Mouse (Mus musculus) kidney, adult 2 months (tissue): ENCODE measurements at regions not wholly inside any gene's neighbourhood (a gene's known extent, or its start where the extent isn't known, plus 50 kb on each side); places are given as distances from the start of the nearest gene placed in this dataset.

Experiments
- DNase-seq: peaks from one replicate; pipeline ENCODE4 v3.0.0; 2021
- H3K27ac ChIP-seq: fragments of 200-500 bp; 2 replicates; pipeline ENCODE4 v1.5.1; 2012; ENCODE audit warnings: low read depth, low read length, control low read depth, inconsistent platforms; ENCODE audit not compliant: insufficient read depth
- H3K27me3 ChIP-seq: fragments of 200-500 bp; replicated peaks from 2 replicates; pipeline ENCODE4 v1.6.1; 2012; ENCODE audit warnings: mild to moderate bottlenecking, moderate library complexity, low read length, inconsistent platforms; ENCODE audit not compliant: control insufficient read depth, insufficient read depth
- H3K36me3 ChIP-seq: fragments of 200-500 bp; 2 replicates; pipeline ENCODE4 v1.6.1; 2012; ENCODE audit warnings: mild to moderate bottlenecking, moderate library complexity, low read length, inconsistent platforms; ENCODE audit not compliant: control insufficient read depth, insufficient read depth
- H3K4me1 ChIP-seq: fragments of 200-500 bp; 2 replicates; pipeline ENCODE4 v1.6.1; 2011; ENCODE audit warnings: low read length; ENCODE audit not compliant: control insufficient read depth, insufficient read depth
- H3K4me3 ChIP-seq: fragments of 200-500 bp; 2 replicates; pipeline ENCODE4 v1.5.1; 2011; ENCODE audit warnings: mild to moderate bottlenecking, low read depth, low read length, control low read depth; ENCODE audit not compliant: insufficient read depth
- CTCF ChIP-seq: fragments of 200-500 bp; conservative IDR thresholded peaks from 2 replicates; pipeline ENCODE4 v1.5.1; 2011; ENCODE audit warnings: low read depth, mild to moderate bottlenecking, control low read depth, low read length, moderate library complexity, mixed read lengths; ENCODE audit not compliant: insufficient read depth, insufficient read length
- POLR2A ChIP-seq: fragments of 200-500 bp; IDR thresholded peaks from one replicate; pipeline ENCODE4 v1.6.1; 2011; ENCODE audit warnings: low read depth, low read length, control low read depth
- WGBS: fragments of 180-500 bp; shearing (Covaris S2); methylation state at CpG from one replicate; pipeline ENCODE4 v1.1.7; 2018; 5-methylcytosine and 5-hydroxymethylcytosine counted together

GRCm38 (mm10) chr1:137560389-137561268, 600.4 kb upstream of the Nr5a2 start:
- DNase-seq, result no peak

GRCm38 (mm10) chr1:137549659-137550058, 589.4 kb upstream of the Nr5a2 start:
- Histone ChIP-seq H3K4me3 (no peak overlapping the region), H3K27ac (no peak overlapping the region), H3K4me1 (no peaks in the 10 kb centered on the region), H3K27me3 (no peaks in the 10 kb centered on the region), H3K36me3 (no peaks in the 10 kb centered on the region)
- DNase-seq, result no peak
- no peak for TF ChIP-seq POLR2A
- TF ChIP-seq CTCF, result no peak
- WGBS, result 93% methylated on average over 1 of the region's 1 CpGs

More at GRCm38 (mm10) chr1:137560389-137561268, 600.4 kb upstream of the Nr5a2 start:
- no peak overlapping the region for H3K4me3 ChIP-seq
- H3K27me3 ChIP-seq, result no peaks in the 10 kb centered on the region
- H3K4me1 ChIP-seq, result no peaks in the 10 kb centered on the region
- H3K27ac ChIP-seq, result no peak overlapping the region
- H3K36me3 ChIP-seq, result no peaks in the 10 kb centered on the region
- no peak for TF ChIP-seq POLR2A
- TF ChIP-seq CTCF, result no peak
- 32% methylated on average over 11 of the region's 11 CpGs for WGBS

- no peak for TF ChIP-seq POLR2A
- no peak overlapping the region for H3K27ac ChIP-seq
- H3K27me3 ChIP-seq, result no peaks in the 10 kb centered on the region
- no peaks in the 10 kb centered on the region for H3K4me1 ChIP-seq
- no peak overlapping the region for H3K4me3 ChIP-seq
- DNase-seq, result no peak
- no peaks in the 10 kb centered on the region for H3K36me3 ChIP-seq
These were observed 585.4 kb upstream of the Nr5a2 start for GRCm38 (mm10) chr1:137545666-137546065.

- no peak overlapping the region for H3K27ac ChIP-seq
- H3K4me3 ChIP-seq, result no peak overlapping the region
- H3K27me3 ChIP-seq, result no peaks in the 10 kb centered on the region
- no peaks in the 10 kb centered on the region for H3K4me1 ChIP-seq
- 81% methylated on average over 3 of the region's 3 CpGs for WGBS
- H3K36me3 ChIP-seq, result no peaks in the 10 kb centered on the region
- no peak for DNase-seq
- no peak for TF ChIP-seq POLR2A
- TF ChIP-seq CTCF, result no peak
These were observed 583.6 kb upstream of the Nr5a2 start for GRCm38 (mm10) chr1:137543828-137544227.

GRCm38 (mm10) chr1:137541453-137541852, 581.2 kb upstream of the Nr5a2 start:
- TF ChIP-seq POLR2A (no peak), CTCF (no peak)
- H3K36me3 ChIP-seq, result no peaks in the 10 kb centered on the region
- H3K27ac ChIP-seq, result no peak overlapping the region
- no peak overlapping the region for H3K4me3 ChIP-seq
- WGBS, result 73% methylated on average over 9 of the region's 9 CpGs
- DNase-seq, result peak; percentile 13
- no peaks in the 10 kb centered on the region for H3K4me1 ChIP-seq
- H3K27me3 ChIP-seq, result no peaks in the 10 kb centered on the region

GRCm38 (mm10) chr1:137539424-137540116, 579.3 kb upstream of the Nr5a2 start:
- no peaks in the 10 kb centered on the region for H3K4me1 ChIP-seq
- H3K4me3 ChIP-seq, result no peak overlapping the region
- no peak for DNase-seq

GRCm38 (mm10) chr1:137514750-137515149, 554.5 kb upstream of the Nr5a2 start:
- Histone ChIP-seq H3K4me1 (no peaks in the 10 kb centered on the region), H3K27me3 (no peaks in the 10 kb centered on the region), H3K4me3 (no peak overlapping the region), H3K36me3 (no peaks in the 10 kb centered on the region), H3K27ac (no peak overlapping the region)
- 100% methylated on average over 2 of the region's 2 CpGs for WGBS
- no peak for DNase-seq
- no peak for TF ChIP-seq POLR2A
- TF ChIP-seq CTCF, result no peak

More at GRCm38 (mm10) chr1:137539424-137540116, 579.3 kb upstream of the Nr5a2 start:
- Histone ChIP-seq H3K27ac (no peak overlapping the region), H3K36me3 (no peaks in the 10 kb centered on the region), H3K27me3 (no peaks in the 10 kb centered on the region)
- TF ChIP-seq CTCF, result no peak
- no peak for TF ChIP-seq POLR2A
- WGBS, result 78% methylated on average over 12 of the region's 12 CpGs
